Mouse (Mus musculus) thymus, postnatal 0 days (tissue): Measurements from ENCODE around the gene Rd3. TPM values are rescaled to one million over a fixed set of nuclear protein-coding genes. Genes with fewer than 3 reads are reported as not detected.
A peak's percentile ranks its signal among the peaks of the same experiment; 100 is the strongest.

ENCODE experiments used
- DNase-seq: peaks from one replicate; pipeline ENCODE4 v3.0.0-alpha.2; 2015; ENCODE audit warnings: low spot score
- polyA plus RNA-seq: library from polyadenylated mRNA; unstranded; fragments of >200 nt; fragmentation: Nextera tagmentation; extraction: Ambion mirVana; gene quantifications from 2 replicates; pipeline ENCODE4 v1.2.1, GENCODE M21; 2015

Gene Rd3
- polyA plus RNA-seq, 1 experiment from 2014 or later, result 2.3 TPM

- peak; percentile 74 for DNase-seq
These were observed 13.0 kb upstream of the Rd3 start for GRCm38 (mm10) chr1:191963948-191964772.

GRCm38 (mm10) chr1:191964773-191965481 lies 12.2 kb upstream of the Rd3 start:
- peak; percentile 82 for DNase-seq

GRCm38 (mm10) chr1:191969939-191970338 lies 7.2 kb upstream of the Rd3 start:
- DNase-seq, result no peak

GRCm38 (mm10) chr1:191974509-191975405 lies 2.4 kb upstream of the Rd3 start:
- DNase-seq, result no peak

- no peak for DNase-seq
These were observed 4.4 kb downstream of the Rd3 start for GRCm38 (mm10) chr1:191981426-191982102.

GRCm38 (mm10) chr1:191986674-191987480 lies 9.7 kb downstream of the Rd3 start:
- no peak for DNase-seq

- no peak for DNase-seq
These were observed 10.3 kb downstream of the Rd3 start for GRCm38 (mm10) chr1:191987481-191987769.

- DNase-seq, result no peak
These were observed 11.5 kb downstream of the Rd3 start for GRCm38 (mm10) chr1:191988646-191989045.

- no peak for DNase-seq
These were observed 11.9 kb downstream of the Rd3 start for GRCm38 (mm10) chr1:191989060-191989459.

GRCm38 (mm10) chr1:191989994-191990393 lies 12.8 kb downstream of the Rd3 start:
- peak; percentile 98 for DNase-seq

- no peak for DNase-seq
These were observed 15.0 kb downstream of the Rd3 start for GRCm38 (mm10) chr1:191992040-191992780.

GRCm38 (mm10) chr1:191994476-191994875 lies 17.3 kb downstream of the Rd3 start:
- no peak for DNase-seq

GRCm38 (mm10) chr1:191995488-191995887 lies 18.3 kb downstream of the Rd3 start:
- DNase-seq, result peak; percentile 62

GRCm38 (mm10) chr1:191995916-191996315 lies 18.7 kb downstream of the Rd3 start:
- no peak for DNase-seq

GRCm38 (mm10) chr1:191996621-191997185 lies 19.5 kb downstream of the Rd3 start:
- DNase-seq, result no peak

- DNase-seq, result no peak
These were observed 21.9 kb downstream of the Rd3 start for GRCm38 (mm10) chr1:191999022-191999421.
